Mouse (Mus musculus): ENCODE measurements at regions not wholly inside any gene's neighbourhood (a gene's known extent, or its start where the extent isn't known, plus 50 kb on each side); places are given as distances from the start of the nearest gene placed in this dataset.

DNA sequence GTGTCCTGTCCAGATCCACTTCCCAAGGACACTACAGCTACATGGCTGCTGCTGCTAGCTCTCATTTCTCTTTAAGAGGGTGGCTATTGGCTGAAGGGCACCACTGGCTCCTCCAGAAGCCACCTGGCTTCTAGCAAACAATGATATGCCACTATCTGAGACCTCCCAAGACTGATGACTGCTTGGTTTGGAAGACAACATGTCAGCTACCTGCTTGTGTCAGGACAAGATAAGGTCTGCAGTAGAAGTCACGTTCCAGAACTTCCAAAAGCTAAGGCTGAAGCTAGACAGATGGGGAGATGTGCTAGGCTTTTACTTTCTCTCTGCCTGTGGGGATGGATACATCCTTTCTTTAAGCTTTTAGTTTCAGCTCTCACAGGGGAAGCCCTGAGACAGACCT is 528.4 kb upstream of the Fam92a start:
- no peaks in the 10 kb centered on the region for H3K9me3 ChIP-seq (ENCODE audit: control insufficient read depth, low read length)
- no peak for ATAC-seq (ENCODE audit: low FRiP score, low TSS enrichment)
- 90% methylated on average over 1 of the region's 1 CpGs for WGBS
- H3K4me1 ChIP-seq (ENCODE audit: control insufficient read depth, insufficient read depth, low read length) = no peaks in the 10 kb centered on the region
- no peak overlapping the region for H3K9ac ChIP-seq (ENCODE audit: low read depth, low read length)
- H3K36me3 ChIP-seq (ENCODE audit: control insufficient read depth, insufficient read depth, low read length) = no peaks in the 10 kb centered on the region
- no peaks in the 10 kb centered on the region for H3K27me3 ChIP-seq (ENCODE audit: control insufficient read depth, insufficient read depth, low read length)
- no peak overlapping the region for H3K4me3 ChIP-seq (ENCODE audit: low read length)
- no peak overlapping the region for H3K4me2 ChIP-seq (replicated peaks; ENCODE audit: low read depth, low read length)
- H3K27ac ChIP-seq (ENCODE audit: low read depth, low read length) = no peak overlapping the region

- no peaks in the 10 kb centered on the region for H3K27me3 ChIP-seq (ENCODE audit: control insufficient read depth, insufficient read depth, low read length)
- no peak overlapping the region for H3K4me2 ChIP-seq (replicated peaks; ENCODE audit: low read depth, low read length)
- no peak overlapping the region for H3K9ac ChIP-seq (ENCODE audit: low read depth, low read length)
- no peak for ATAC-seq (ENCODE audit: low FRiP score, low TSS enrichment)
- no peaks in the 10 kb centered on the region for H3K9me3 ChIP-seq (ENCODE audit: control insufficient read depth, low read length)
- H3K4me3 ChIP-seq (ENCODE audit: low read length) = no peak overlapping the region
- no peaks in the 10 kb centered on the region for H3K36me3 ChIP-seq (ENCODE audit: control insufficient read depth, insufficient read depth, low read length)
- no peaks in the 10 kb centered on the region for H3K4me1 ChIP-seq (ENCODE audit: control insufficient read depth, insufficient read depth, low read length)
- no peak overlapping the region for H3K27ac ChIP-seq (ENCODE audit: low read depth, low read length)
- WGBS = 83% methylated on average over 3 of the region's 3 CpGs
Observed at GRCm38 (mm10) chr4:12677814-12678213, 506.0 kb upstream of the Fam92a start.

- H3K9ac ChIP-seq (ENCODE audit: low read depth, low read length) = no peak overlapping the region
- H3K36me3 ChIP-seq (ENCODE audit: control insufficient read depth, insufficient read depth, low read length) = no peaks in the 10 kb centered on the region
- no peaks in the 10 kb centered on the region for H3K27me3 ChIP-seq (ENCODE audit: control insufficient read depth, insufficient read depth, low read length)
- WGBS = 81% methylated on average over 7 of the region's 7 CpGs
- H3K9me3 ChIP-seq (ENCODE audit: control insufficient read depth, low read length) = no peaks in the 10 kb centered on the region
- no peak for ATAC-seq (ENCODE audit: low FRiP score, low TSS enrichment)
- H3K27ac ChIP-seq (ENCODE audit: low read depth, low read length) = no peak overlapping the region
- H3K4me2 ChIP-seq (replicated peaks; ENCODE audit: low read depth, low read length) = no peak overlapping the region
- H3K4me1 ChIP-seq (ENCODE audit: control insufficient read depth, insufficient read depth, low read length) = no peaks in the 10 kb centered on the region
- H3K4me3 ChIP-seq (ENCODE audit: low read length) = no peak overlapping the region
Observed at GRCm38 (mm10) chr4:12671399-12671798, 499.6 kb upstream of the Fam92a start.

- Histone ChIP-seq H3K4me3 (ENCODE audit: low read length) (no peak overlapping the region), H3K9me3 (ENCODE audit: control insufficient read depth, low read length) (no peaks in the 10 kb centered on the region), H3K36me3 (ENCODE audit: control insufficient read depth, insufficient read depth, low read length) (no peaks in the 10 kb centered on the region), H3K9ac (ENCODE audit: low read depth, low read length) (no peak overlapping the region), H3K27me3 (ENCODE audit: control insufficient read depth, insufficient read depth, low read length) (no peaks in the 10 kb centered on the region), H3K4me1 (ENCODE audit: control insufficient read depth, insufficient read depth, low read length) (no peaks in the 10 kb centered on the region), H3K4me2 (replicated peaks; ENCODE audit: low read depth, low read length) (no peak overlapping the region), H3K27ac (ENCODE audit: low read depth, low read length) (no peak overlapping the region)
- 18% methylated on average over 2 of the region's 2 CpGs for WGBS
- no peak for ATAC-seq (ENCODE audit: low FRiP score, low TSS enrichment)
Observed at GRCm38 (mm10) chr4:12663176-12663575, 491.4 kb upstream of the Fam92a start.

- no peak overlapping the region for H3K4me3 ChIP-seq (ENCODE audit: low read length)
- no peak overlapping the region for H3K27ac ChIP-seq (ENCODE audit: low read depth, low read length)
- 42% methylated on average over 1 of the region's 1 CpGs for WGBS
- H3K9ac ChIP-seq (ENCODE audit: low read depth, low read length) = no peak overlapping the region
- no peak for ATAC-seq (ENCODE audit: low FRiP score, low TSS enrichment)
- H3K4me2 ChIP-seq (replicated peaks; ENCODE audit: low read depth, low read length) = no peak overlapping the region
- H3K27me3 ChIP-seq (ENCODE audit: control insufficient read depth, insufficient read depth, low read length) = no peaks in the 10 kb centered on the region
- H3K4me1 ChIP-seq (ENCODE audit: control insufficient read depth, insufficient read depth, low read length) = no peaks in the 10 kb centered on the region
- no peaks in the 10 kb centered on the region for H3K36me3 ChIP-seq (ENCODE audit: control insufficient read depth, insufficient read depth, low read length)
- no peaks in the 10 kb centered on the region for H3K9me3 ChIP-seq (ENCODE audit: control insufficient read depth, low read length)
Observed at GRCm38 (mm10) chr4:12662683-12663082, 490.9 kb upstream of the Fam92a start.

GRCm38 (mm10) chr4:12659084-12659483 is 487.3 kb upstream of the Fam92a start:
- Histone ChIP-seq H3K4me3 (ENCODE audit: low read length) (no peak overlapping the region), H3K9ac (ENCODE audit: low read depth, low read length) (no peak overlapping the region), H3K27ac (ENCODE audit: low read depth, low read length) (no peak overlapping the region), H3K4me2 (replicated peaks; ENCODE audit: low read depth, low read length) (no peak overlapping the region), H3K9me3 (ENCODE audit: control insufficient read depth, low read length) (no peaks in the 10 kb centered on the region), H3K36me3 (ENCODE audit: control insufficient read depth, insufficient read depth, low read length) (no peaks in the 10 kb centered on the region), H3K27me3 (ENCODE audit: control insufficient read depth, insufficient read depth, low read length) (no peaks in the 10 kb centered on the region), H3K4me1 (ENCODE audit: control insufficient read depth, insufficient read depth, low read length) (no peaks in the 10 kb centered on the region)
- ATAC-seq (ENCODE audit: low FRiP score, low TSS enrichment) = no peak
- WGBS = 89% methylated on average over 1 of the region's 1 CpGs

DNA sequence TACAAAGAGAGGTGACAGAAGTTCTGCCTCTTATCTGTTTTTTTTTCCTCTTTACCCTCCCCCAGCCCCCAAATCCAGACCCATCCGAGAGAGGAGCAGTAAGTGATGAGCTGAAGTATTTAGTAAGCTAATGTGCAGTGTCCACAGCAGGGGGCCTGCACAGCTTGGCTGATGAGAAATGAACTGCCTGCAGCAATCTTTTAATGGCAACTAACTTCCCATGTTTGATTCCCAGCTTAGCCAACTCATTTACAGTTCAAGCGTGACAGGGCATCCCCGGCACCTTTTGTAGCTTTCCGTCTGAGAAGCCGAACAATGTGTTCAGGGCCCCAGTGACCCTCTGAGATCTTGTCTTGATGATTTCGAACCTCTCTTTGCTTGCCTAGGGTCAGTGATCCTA is 486.8 kb upstream of the Fam92a start:
- ATAC-seq (ENCODE audit: low FRiP score, low TSS enrichment) = no peak
- no peaks in the 10 kb centered on the region for H3K9me3 ChIP-seq (ENCODE audit: control insufficient read depth, low read length)
- no peak overlapping the region for H3K27ac ChIP-seq (ENCODE audit: low read depth, low read length)
- H3K4me2 ChIP-seq (replicated peaks; ENCODE audit: low read depth, low read length) = no peak overlapping the region
- no peak overlapping the region for H3K9ac ChIP-seq (ENCODE audit: low read depth, low read length)
- no peaks in the 10 kb centered on the region for H3K4me1 ChIP-seq (ENCODE audit: control insufficient read depth, insufficient read depth, low read length)
- no peaks in the 10 kb centered on the region for H3K27me3 ChIP-seq (ENCODE audit: control insufficient read depth, insufficient read depth, low read length)
- H3K36me3 ChIP-seq (ENCODE audit: control insufficient read depth, insufficient read depth, low read length) = no peaks in the 10 kb centered on the region
- WGBS = 42% methylated on average over 6 of the region's 6 CpGs
- no peak overlapping the region for H3K4me3 ChIP-seq (ENCODE audit: low read length)

DNA sequence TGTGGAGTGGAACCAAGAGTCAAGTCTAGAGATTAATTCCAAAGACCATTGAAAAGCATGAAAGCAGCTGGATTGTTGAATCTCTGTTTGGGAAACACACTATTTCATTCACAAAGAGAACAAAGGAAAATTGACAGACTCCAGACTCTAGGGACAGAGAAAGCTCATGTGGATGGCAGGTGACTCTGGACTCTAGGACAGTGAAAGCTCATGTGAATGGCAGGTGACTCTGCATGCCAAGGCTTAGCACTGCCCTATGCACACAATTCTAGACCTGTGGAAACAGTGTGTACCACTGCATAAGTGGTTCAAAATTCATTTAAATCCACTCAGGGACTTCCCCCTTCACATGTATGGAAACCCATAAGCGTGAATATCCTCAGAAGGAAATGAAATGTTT is 486.0 kb upstream of the Fam92a start:
- Histone ChIP-seq H3K4me1 (ENCODE audit: control insufficient read depth, insufficient read depth, low read length) (no peaks in the 10 kb centered on the region), H3K9me3 (ENCODE audit: control insufficient read depth, low read length) (no peaks in the 10 kb centered on the region), H3K4me2 (replicated peaks; ENCODE audit: low read depth, low read length) (no peak overlapping the region), H3K27ac (ENCODE audit: low read depth, low read length) (no peak overlapping the region), H3K9ac (ENCODE audit: low read depth, low read length) (no peak overlapping the region), H3K36me3 (ENCODE audit: control insufficient read depth, insufficient read depth, low read length) (no peaks in the 10 kb centered on the region), H3K27me3 (ENCODE audit: control insufficient read depth, insufficient read depth, low read length) (no peaks in the 10 kb centered on the region), H3K4me3 (ENCODE audit: low read length) (no peak overlapping the region)
- ATAC-seq (ENCODE audit: low FRiP score, low TSS enrichment) = no peak
- WGBS = 94% methylated on average over 1 of the region's 1 CpGs

DNA sequence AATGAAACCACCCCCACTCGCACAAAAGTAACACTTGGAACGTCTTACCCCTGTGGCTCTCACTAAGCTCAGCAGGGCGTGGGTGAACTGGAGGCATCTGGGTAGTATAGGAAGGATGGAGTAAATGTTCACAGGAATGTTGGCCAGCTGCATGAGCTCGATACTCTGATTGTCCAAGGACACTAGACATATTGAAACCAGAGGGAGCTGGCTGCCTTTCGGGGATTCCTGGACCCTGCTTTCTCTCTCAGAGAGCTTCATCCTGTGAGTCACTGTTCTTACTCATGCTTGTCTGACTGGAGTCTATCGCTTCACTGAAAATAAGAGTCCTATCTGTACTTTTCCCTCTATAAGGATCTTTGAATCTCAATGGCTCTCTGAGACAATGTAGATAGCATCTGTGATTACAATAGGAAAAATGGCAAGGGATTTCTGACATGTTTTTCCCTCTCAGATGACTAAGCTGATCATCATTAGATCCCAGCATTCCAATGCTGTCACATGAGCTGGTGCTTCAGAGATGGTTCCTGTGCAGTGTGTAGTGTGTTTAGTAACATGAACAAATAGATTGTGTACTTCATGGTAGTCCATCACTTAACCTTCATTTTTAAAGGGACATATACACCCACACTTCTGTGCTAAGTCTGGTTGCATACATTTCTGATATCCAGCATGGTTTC is 485.2 kb upstream of the Fam92a start:
- ATAC-seq (ENCODE audit: low FRiP score, low TSS enrichment) = no peak
- Histone ChIP-seq H3K27me3 (ENCODE audit: control insufficient read depth, insufficient read depth, low read length) (no peaks in the 10 kb centered on the region), H3K4me2 (replicated peaks; ENCODE audit: low read depth, low read length) (no peak overlapping the region), H3K9ac (ENCODE audit: low read depth, low read length) (no peak overlapping the region), H3K36me3 (ENCODE audit: control insufficient read depth, insufficient read depth, low read length) (no peaks in the 10 kb centered on the region), H3K4me3 (ENCODE audit: low read length) (no peak overlapping the region), H3K4me1 (ENCODE audit: control insufficient read depth, insufficient read depth, low read length) (no peaks in the 10 kb centered on the region), H3K27ac (ENCODE audit: low read depth, low read length) (no peak overlapping the region), H3K9me3 (ENCODE audit: control insufficient read depth, low read length) (no peaks in the 10 kb centered on the region)
- WGBS = 86% methylated on average over 6 of the region's 6 CpGs
